Mouse (Mus musculus): ENCODE measurements around the gene Ndufv1.
"Not testable (repeated sequence)": the region's sequence is repeated elsewhere in the genome, so short reads cannot be mapped to it uniquely, and the experiment has no call there.

The Ndufv1 gene

DNA sequence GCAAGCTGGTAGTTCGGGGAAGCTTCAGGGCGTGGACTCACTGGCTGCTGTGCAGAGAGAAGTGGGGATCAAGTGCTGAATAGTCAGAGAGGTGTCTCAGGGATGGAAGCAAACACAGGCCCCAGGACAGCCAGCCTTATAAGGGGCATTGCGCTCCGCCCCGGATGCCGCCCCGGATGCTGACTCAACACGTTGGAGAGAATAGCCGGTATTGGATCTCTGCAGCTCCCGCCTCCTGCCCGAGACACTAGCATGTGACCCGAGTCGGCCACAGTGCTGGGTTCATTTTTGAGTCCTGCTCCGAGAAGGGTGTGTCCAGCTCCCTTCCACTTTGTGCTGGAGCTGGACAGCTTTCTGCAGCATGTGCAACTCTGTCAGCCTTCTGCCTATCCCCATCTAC is 29.5 kb upstream of the Ndufv1 start:
- no peak for DNase-seq (ENCODE audit: low spot score)

DNA sequence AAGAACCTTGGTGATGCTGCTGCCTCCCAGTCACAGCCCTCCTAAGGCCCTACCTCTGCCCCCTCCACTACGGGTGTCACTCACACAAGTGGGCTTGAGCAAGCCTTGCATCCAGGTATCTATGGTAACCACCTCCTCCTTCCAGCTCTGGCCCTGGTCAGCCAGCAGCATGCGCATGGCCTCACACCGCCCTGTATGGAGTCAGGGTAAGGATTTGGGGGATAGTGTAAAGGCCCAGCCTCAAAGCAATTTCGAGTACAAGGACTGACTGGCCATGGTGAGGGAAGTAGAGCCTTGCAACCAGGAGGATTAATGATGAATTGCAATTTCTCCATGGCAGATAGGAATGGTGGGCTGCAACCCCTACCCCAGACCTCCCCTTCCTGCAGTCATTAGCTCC is 28.9 kb upstream of the Ndufv1 start:
- DNase-seq (ENCODE audit: low spot score): not testable (repeated sequence)

- DNase-seq (ENCODE audit: low spot score): not testable (repeated sequence)
Observed at GRCm38 (mm10) chr19:4040941-4041340, 28.3 kb upstream of the Ndufv1 start.

DNA sequence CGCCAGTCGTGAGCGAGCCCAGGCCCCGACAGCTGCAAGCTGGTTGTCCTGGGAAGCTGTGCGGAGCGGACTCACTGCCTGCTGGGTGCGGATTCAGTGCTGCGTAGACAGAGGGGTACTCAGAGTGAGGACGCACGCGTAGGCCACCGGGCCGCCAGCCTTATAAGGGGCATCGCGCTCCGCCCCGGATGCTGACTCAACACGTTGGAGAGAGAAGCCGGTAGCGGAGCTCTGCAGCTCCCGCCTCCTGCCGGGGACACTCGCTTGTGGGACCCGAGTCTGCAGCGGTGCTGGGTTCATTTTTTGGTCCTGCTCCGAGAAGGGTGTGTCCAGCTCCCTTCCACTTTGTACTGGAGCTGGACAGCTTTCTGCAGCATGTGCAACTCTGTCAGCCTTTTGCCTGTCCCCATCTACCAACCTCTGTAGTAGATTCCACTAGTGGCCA is 25.2 kb upstream of the Ndufv1 start, which contains the start of gene Gstp1:
Gene Gstp1 (minus strand): TSS at position 198 of the 445 bp plus-strand sequence.
- peak; percentile 92 for DNase-seq (ENCODE audit: low spot score)

DNA sequence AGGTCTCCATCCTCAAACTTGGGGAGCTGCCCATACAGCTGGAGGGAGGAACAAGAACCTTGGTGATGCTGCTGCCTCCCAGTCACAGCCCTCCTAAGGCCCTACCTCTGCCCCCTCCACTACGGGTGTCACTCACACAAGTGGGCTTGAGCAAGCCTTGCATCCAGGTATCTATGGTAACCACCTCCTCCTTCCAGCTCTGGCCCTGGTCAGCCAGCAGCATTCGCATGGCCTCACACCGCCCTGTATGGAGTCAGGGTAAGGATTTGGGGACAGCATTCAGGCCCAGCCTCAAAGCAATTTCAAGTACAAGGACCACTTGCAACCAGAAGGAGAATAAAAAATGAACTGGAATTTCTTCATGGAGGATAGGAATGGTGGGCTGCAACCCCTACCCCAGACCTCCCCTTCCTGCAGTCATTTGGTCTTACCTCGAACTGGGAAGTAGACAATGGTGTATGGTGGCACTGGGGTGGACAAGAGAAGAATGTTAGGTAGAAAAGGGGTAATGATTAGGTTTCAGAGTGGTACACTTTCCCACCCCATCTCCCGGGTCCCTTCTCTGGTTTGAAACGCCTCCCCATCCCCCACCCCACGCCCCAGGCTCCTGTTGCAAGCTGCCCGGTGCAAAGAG is 24.7 kb upstream of the Ndufv1 start:
- not testable (repeated sequence) for DNase-seq (ENCODE audit: low spot score)

GRCm38 (mm10) chr19:4036327-4037045 is 23.9 kb upstream of the Ndufv1 start:
- no peak for DNase-seq (ENCODE audit: low spot score)

DNA sequence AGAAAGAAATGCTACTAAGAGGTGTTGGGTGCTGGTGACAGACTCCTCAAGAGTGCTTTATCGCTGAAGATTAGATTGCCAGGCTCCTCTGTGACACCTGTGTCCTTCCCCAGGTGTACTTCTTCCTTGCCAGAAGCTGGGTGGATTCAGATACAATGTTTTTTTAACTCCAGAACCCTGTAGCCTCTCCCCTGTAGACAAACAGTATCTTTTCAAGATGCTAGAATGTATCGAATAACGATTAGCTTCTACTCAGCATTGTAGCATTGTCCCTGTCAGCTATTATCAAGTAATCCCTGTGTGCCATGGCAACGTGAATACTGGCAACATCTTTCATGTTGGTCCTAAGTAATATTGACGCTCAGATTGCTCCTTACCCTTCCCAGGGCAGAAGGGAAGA is 21.1 kb upstream of the Ndufv1 start:
- no peak for DNase-seq (ENCODE audit: low spot score)

GRCm38 (mm10) chr19:4033298-4033697 is 20.7 kb upstream of the Ndufv1 start:
- no peak for DNase-seq (ENCODE audit: low spot score)

- no peak for DNase-seq (ENCODE audit: low spot score)
Observed at GRCm38 (mm10) chr19:4032668-4033067, 20.1 kb upstream of the Ndufv1 start.

- no peak for DNase-seq (ENCODE audit: low spot score)
Observed at GRCm38 (mm10) chr19:4027576-4027975, 15.0 kb upstream of the Ndufv1 start.

- no peak for DNase-seq (ENCODE audit: low spot score)
Observed at GRCm38 (mm10) chr19:4023185-4023584, 10.6 kb upstream of the Ndufv1 start.

DNA sequence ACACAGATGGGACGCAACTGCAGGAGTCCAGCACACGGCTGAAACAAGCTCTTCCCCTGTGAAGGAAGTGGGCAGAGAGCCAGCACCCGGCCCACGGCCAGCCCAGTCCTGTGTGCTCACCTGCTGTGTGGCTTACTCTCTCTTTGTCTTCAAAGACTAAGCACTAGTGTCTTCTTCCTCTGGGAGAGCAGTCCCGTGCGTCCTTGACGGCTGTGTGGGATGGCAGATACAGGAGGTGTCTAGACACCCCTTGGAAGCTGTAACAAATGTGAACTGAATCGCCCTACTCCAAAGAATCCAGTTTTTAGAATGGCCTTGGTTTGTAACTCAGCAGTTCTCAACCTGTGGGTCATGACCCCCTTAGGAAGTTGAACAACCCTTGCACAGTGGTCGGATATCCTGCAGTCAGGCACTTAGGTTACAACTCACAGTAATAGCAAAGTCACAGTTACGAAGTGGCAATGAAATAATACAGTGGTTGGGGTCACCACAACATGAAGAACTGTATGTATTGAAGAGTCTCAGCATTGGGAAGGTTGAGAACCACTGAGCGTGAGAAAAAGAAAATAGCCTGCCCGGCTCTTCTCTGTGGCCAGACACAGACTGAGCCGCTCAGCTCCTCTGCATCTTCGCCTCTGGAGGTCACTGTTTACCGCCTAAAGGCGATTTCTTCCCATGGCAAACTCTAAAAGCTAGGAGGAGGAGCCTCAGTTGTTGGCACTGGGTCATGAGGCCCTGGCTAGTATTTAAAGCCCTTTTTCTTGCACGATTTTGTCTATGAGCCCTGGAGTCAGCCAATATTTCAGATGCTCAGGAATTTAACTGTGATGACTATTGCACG is 6.4 kb upstream of the Ndufv1 start:
- peak; percentile 84 for DNase-seq (ENCODE audit: low spot score)

- no peak for DNase-seq (ENCODE audit: low spot score)
Observed at GRCm38 (mm10) chr19:4017921-4018587, 5.4 kb upstream of the Ndufv1 start.

DNA sequence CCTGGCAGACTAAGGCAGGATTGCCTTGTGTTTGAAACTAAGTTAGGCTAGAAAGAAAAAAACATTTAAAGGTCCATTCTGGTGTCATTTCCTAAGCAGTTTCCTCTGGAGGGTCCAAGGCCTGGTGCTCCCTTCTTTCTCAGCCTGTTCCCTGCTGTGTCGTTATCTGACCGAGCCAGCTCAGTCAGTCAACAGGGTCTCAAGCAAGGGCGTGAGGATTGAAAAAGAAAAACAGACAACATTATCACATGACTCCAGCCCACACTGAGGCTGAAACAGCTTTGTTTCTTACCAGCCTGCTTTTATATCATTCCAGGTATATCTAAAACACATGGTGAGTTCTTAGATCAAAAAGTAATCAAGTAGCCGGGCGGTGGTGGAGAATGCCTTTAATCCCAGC is 3.0 kb upstream of the Ndufv1 start:
- no peak for DNase-seq (ENCODE audit: low spot score)

- DNase-seq (ENCODE audit: low spot score): no peak
Observed at GRCm38 (mm10) chr19:4014802-4015201, 2.2 kb upstream of the Ndufv1 start.

- no peak for DNase-seq (ENCODE audit: low spot score)
Observed at GRCm38 (mm10) chr19:4013066-4013465, 460 bp upstream of the Ndufv1 start.

GRCm38 (mm10) chr19:4011086-4011485 is 1.5 kb downstream of the Ndufv1 start:
- no peak for DNase-seq (ENCODE audit: low spot score)

DNA sequence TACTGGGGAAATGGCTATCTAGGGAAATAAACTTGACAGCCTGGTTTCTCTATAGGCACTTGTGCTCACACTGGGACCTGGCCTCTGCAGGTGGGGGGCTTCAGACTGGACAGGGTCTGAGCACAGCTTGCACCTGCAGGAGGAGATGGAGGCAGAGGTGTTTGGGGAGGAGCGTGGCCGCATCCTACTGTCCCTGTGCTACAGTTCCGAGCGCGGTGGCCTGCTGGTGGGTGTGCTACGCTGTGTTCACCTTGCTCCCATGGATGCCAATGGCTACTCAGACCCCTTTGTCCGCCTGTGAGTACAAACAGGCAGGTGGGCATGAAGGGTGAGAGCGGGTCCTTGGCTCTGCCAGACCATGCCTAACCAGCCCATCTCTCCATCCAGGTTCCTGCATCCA is 6.6 kb downstream of the Ndufv1 start:
- no peak for DNase-seq (ENCODE audit: low spot score)

GRCm38 (mm10) chr19:4005091-4005490 is 7.5 kb downstream of the Ndufv1 start:
- no peak for DNase-seq (ENCODE audit: low spot score)

- DNase-seq (ENCODE audit: low spot score): no peak
Observed at GRCm38 (mm10) chr19:4004331-4004730, 8.3 kb downstream of the Ndufv1 start.

- DNase-seq (ENCODE audit: low spot score): no peak
Observed at GRCm38 (mm10) chr19:4003641-4004040, 9.0 kb downstream of the Ndufv1 start.

DNA sequence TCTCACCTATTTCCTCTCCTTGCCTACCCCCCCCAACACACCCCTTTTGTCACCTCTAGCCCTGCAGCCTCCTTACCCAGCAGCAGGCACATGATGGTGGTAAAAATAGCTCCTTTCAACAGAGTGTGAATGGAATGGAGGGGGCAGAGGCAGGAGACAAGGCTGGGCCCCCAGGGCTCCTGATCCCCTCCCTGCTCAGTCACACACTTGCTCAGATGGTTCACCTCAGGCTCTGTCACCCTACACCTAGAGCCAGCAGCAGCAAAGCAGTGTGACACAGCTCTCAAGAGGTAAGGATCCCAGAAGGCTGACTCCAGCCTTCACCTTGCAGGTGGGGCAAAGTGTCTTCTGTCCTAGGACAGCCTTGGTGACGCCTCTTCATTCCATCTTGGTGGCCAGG is 9.5 kb downstream of the Ndufv1 start, which contains the start of gene Doc2g:
Gene Doc2g (plus strand): TSS at position 202 of the 400 bp plus-strand sequence.
- no peak for DNase-seq (ENCODE audit: low spot score)
